Mouse (Mus musculus) mouse trophoblast stem cell (cell line): ENCODE data around the gene Sf3b5.
"Not testable (repeated sequence)": the region's sequence is repeated elsewhere in the genome, so short reads cannot be mapped to it uniquely, and the experiment has no call there.

Experiments used
- in situ Hi-C, 2 experiments: fragments of 300-500 bp; cut with MseI, MboI; formaldehyde crosslinking; loops; 2 replicates in 1 of 2; 3 replicates in 1 of 2; pipeline ENCODE4 v1.15.1; 2025

Gene Sf3b5

DNA sequence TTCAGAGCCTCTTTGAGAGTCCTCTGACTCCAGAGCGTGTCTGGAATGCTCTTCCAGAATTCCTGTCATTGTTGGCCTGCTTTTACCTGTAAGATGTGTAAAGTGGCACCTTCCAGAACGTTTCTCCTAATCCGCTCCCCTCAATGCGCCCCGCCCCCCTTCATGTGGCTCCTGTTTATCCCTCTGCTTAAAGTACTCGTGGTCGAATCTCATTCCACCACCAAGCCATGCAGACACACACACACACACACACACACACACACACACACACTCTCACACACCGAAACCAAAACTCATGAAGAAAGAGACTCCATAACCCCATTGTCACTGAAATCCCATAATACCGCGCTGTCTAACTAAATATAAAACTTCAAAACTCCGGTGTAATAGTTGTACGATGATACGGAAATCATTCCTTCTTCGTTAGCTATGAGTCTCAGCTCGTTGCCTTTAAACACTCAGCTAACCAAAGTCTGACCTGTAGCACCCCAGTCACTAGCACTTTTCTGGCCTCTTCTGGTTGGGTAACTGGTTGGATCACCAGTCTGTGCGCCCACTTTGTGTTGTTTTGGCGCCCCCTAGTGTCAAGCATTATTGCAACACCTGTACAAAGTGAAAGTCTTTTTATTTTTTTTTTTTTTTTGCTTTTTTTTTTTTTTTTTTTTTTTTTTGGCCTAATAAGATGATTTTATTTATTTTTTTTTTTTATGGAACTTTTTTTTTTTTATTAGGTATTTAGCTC, 8.2 kb upstream of the Sf3b5 start:
- in situ Hi-C loops = loop anchor here (10.0 kb wide), 1 partner anchor 72 kb away; no protein-coding TSS in a partner anchor

DNA sequence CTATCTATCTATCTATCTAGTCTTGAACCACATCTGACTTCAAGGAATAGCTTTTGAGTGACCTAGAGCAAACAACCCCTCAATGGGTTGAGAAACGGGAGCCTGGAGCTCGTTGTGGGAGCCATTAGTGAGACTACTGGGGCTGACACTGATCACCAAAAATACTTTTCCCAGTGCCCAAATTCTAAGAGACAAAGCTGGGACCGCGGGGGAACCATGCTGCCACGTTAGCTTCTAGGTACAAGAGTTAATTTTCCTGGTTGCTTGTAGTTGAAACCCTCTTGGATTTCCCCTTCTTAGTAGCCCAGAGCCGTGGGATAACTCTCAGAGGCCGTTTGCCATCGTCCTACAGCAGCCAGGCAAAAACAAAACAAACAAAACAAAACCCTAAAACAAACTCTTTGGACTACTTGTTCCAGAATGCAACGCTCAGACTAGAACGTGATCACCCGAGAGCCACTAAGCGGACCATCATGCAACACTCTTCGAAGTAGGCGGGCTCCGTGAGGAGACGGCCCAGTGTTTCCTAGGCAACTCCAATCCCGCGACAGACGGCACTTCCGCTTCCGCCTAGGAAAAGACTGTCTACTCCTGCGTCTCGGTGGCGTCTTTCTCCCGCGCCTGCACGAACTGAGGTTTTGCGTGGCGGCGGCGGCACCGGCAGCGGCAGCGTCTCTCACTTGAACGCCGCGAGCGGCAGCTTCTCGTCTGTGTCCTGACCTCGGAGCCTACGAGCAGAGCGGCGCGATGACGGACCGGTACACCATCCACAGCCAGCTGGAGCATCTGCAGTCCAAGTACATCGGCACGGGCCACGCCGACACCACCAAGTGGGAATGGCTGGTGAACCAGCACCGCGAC, 3.0 kb downstream of the Sf3b5 start:
- in situ Hi-C loops = no loop called here

DNA sequence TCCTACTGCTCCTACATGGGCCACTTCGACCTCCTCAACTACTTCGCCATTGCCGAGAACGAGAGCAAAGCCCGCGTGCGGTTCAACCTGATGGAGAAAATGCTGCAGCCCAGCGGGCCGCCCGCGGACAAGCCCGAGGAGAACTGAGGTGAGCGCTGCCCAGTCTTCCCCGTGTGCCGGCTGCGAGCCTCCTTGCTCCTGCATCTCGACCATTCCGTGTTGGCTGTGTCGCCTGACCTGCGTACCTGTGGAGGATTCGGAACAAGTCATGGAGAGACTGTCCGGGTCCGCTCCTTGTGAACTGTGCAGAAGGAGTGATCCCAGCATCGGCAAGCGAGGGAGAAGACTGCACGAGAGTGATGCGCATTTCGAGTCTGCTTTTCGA, 3.6 kb downstream of the Sf3b5 start:
- in situ Hi-C loops = no loop called here

- in situ Hi-C loops = no loop called here
These were observed 8.9 kb downstream of the Sf3b5 start for GRCm38 (mm10) chr10:13014026-13014425.

DNA sequence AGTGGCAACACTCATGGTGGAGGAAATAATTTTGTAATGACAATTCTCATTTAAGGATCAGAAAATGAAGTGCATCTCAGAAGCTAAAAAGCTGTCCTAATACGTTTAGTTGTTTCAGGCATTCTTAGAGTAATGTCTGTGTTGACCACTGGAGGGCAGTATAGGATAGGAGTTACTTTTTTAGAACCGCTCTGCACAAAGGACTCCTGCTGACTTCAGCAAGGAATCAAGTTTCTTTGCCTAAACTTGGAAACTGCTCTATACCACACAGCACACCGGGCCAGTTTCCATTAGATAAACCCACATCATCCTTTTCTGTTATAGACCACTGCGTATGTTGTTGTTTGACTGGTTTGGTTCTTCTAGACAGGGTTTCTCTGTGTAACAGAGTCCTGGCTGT, 11.4 kb downstream of the Sf3b5 start:
- in situ Hi-C loops = loop anchor here (5.0 kb wide), 1 partner anchor 411 kb away; no protein-coding TSS in a partner anchor

DNA sequence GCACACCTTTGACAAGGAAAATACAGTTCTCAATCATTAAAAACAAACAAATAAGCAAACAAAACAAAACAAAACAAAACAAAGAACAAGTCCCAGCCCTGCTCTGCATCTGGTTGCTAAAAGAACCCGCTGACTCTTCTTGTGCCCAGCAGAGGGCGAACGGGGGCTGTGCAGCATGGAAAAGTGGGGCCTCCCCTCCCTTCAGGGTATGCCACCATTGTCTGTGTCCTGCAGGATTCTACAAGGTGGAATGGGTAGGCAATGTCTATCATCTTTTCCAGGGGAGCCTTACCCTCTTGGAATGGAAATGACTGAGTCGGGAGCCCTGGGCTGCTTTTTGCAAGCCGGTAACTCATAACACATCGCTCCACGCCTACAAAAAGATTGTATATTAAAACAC, 13.4 kb downstream of the Sf3b5 start:
- in situ Hi-C loops = loop anchor here (5.0 kb wide), 1 partner anchor 409 kb away; no protein-coding TSS in a partner anchor

DNA sequence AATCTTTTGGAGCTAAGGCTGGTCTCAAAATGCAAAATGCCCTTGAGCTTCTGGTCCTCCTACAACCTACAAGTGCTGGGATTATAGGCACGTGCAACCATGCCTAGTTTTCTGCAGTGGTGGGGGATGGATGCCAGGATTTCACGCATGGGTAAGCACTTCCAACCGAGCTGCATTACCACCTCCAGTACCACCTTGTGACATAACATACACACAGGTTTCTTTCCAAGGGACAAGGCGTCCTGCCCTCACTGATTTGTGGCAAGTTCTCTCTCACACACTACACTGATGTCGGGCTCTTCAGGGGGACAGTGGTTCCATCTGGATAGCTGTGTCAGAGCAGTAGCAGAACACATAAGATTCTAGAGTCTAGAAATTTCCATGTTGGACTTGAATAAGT, 13.9 kb downstream of the Sf3b5 start:
- in situ Hi-C loops = loop anchor here (5.0 kb wide), 1 partner anchor 408 kb away; no protein-coding TSS in a partner anchor

DNA sequence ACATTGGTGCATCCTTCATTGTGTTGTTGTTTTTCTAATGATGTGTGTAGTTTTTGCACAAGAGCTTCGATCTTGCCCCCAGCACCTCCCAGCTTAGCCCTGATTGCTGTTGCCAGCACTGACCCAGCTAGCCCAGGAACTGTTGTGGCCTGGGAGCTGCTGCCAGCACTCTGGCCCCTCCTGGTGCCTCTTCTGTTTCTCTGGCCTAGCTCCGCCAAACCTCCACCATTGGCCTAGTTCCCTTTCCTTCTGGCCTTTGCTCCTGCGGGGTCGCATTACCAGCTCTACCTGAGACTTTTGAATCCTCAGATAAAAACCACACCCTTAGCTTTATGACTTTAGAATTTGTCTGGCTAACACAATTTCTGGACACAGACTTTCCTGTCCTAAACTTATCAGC, 17.0 kb downstream of the Sf3b5 start:
- in situ Hi-C loops = no loop called here

DNA sequence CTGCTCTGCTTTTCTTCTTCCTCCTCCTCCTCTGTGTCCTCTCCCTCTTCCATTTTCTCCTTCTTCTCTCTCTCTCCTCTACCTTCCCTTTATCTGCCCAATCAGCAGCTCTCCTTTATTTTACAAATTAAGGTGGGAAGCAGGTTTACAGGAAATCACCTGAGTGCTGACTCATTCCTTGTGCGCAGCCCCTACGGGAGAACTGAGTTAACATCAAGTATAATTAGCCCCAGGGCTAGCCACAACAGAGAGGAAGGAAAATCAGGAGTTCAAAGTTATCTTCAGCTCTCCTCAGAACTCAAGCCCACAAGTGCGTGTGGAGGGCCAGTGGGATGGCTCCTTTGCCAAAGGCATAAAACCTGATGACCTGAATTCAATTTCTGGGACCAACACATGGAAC, 18.8 kb downstream of the Sf3b5 start:
- in situ Hi-C loops = not testable (repeated sequence)

DNA sequence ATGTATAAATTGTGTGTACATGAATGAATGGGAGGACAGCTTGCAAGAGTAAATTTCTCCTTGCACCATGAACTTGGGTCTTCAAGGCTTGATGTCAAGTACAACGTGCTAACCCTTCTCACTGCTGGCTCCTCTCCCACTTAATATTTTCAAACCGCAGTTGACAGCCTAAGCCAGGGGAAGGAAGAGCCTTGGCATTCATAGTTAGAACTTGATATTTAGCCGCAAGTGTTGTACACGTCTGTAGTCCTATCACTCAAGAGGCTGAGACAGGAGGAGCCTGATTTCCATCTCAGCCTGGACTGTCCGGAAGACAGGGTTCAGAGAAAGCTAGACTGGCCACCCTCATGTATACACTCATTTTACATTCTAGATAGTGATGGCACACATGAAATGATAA, 22.6 kb downstream of the Sf3b5 start:
- in situ Hi-C loops = no loop called here

GRCm38 (mm10) chr10:13028215-13028614, 23.1 kb downstream of the Sf3b5 start:
- in situ Hi-C loops = no loop called here

DNA sequence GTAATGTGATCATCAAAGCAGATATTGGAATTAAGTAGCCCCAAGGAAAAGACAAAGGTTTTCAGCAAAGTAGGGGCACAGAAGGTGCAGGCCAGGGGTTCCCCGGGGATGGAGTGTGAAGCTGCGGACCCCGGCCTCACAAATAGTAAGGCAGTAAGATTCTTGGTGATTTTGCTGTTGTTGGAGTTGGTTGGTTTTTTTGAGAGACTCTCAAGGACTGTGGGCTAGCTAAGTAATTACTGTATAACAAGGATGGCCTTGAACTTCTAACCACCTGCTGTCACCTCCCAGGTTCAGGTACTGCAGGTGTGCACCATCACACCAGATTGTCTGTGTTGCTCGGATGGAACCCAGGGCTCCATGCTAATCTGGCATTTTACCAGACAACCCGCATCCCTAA, 24.3 kb downstream of the Sf3b5 start:
- in situ Hi-C loops = no loop called here

- in situ Hi-C loops = no loop called here
These were observed 30.1 kb downstream of the Sf3b5 start for GRCm38 (mm10) chr10:13035270-13035669.

DNA sequence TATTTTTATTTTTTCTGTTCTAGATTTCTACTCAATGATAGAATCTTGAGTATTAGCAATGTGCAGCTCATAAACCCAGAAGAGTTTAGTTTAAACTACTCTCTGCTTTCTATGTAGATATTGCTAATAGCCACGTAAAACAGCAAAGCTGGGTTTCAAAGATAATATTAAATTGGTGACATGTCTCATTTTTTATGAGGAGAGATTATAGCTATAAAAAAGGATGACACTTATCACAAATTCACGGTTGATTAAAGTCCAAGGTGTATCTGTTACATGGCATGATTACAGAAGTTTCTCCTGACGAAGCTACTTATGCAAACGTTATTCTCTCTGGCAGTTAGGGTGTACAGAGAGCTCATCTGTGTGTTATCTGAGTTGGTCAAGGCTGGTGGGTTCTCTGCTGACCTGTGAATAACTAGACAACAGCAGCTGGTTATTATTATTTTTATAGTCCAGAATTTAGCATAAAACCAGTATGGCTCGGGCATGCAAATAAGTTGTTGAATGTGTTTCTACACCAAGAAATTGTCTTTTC, 34.6 kb downstream of the Sf3b5 start:
- in situ Hi-C loops = no loop called here

DNA sequence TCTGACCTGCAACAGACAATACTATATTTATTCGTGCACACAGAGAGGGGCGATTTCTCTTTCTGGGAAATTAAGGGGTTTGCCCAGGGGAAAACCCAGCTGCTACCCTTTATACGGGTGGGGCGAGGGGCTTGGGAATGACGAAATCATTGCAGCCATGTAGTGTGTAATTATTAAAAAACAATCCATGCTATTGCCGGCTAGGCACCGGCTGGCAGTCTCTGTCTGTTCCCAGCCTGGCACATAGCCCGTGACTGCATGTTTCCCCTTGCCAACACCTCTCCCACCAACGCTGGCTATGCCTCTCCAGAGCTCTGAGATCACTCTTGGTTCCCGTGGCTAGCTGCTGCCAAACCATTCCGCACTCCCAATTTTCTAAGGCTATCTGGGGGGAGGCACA, 39.5 kb downstream of the Sf3b5 start:
- in situ Hi-C loops = no loop called here

DNA sequence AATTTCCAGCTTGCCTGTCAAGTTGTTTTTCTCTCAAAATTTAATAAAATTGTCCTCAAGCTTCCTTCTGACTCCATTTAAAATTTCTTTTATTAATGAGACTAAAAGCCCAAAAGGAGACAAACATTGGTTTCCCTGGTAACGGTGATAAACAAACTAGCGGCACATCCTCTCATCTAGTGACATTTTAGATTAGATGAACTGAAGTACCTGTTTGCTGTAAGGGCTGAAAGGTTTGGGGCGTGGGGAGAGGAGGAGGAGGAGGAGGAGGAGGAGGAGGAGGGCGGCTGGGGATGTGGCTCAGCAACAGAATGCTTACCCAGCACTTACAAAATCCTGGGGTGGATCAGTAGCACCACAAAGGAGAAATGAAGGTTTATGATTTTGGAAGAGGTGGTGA, 42.7 kb downstream of the Sf3b5 start:
- in situ Hi-C loops = no loop called here

DNA sequence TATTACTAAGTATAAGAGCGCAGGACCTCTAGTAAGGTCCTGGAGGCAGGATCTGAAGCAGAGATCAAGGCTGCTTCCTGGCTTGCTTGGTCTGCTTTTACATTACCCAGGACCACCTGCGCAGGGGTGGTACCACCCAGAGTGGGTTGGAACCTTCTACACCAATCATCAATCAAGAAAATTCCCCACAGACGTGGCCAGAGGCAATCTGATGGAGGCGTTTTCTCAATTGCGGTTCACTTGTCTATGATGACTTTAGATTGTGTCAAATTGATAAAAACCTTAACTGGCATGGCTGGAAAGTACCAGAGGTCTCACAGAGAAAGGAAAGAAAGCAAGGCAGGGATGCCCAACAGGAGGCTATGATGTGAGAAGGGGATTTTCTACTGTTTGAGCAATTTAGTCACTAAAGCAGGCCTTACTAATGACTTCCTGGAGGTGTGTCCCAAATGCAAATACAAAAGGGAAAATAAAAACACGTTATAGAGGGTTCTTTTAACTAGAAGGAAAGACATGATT, 51.8 kb downstream of the Sf3b5 start:
- in situ Hi-C loops = no loop called here
